Mouse (Mus musculus) left cerebral cortex, postnatal 25 days (tissue): ENCODE results near the gene Zdhhc6. TPM values are rescaled to one million over a fixed set of nuclear protein-coding genes. Genes with fewer than 3 reads are reported as not detected.

Experiments
- DNase-seq, 2 experiments: peaks; one replicate each; pipeline ENCODE4 v3.0.0; 2022; ENCODE audit warnings: low spot score in 2 of 2, mixed read lengths in 1 of 2
- intact Hi-C: fragments of 180-260 bp; cut with DNase I; formaldehyde crosslinking; loops from one replicate; pipeline ENCODE4 v1.15.1; 2025
- total RNA-seq, 2 experiments: library from RNA; stranded (reverse); gene quantifications; 2 replicates each; pipeline ENCODE4 v1.2.3; 2021

Zdhhc6 gene
- total RNA-seq, 2 experiments from 2014 or later = 28.4 to 30.7 TPM

DNA sequence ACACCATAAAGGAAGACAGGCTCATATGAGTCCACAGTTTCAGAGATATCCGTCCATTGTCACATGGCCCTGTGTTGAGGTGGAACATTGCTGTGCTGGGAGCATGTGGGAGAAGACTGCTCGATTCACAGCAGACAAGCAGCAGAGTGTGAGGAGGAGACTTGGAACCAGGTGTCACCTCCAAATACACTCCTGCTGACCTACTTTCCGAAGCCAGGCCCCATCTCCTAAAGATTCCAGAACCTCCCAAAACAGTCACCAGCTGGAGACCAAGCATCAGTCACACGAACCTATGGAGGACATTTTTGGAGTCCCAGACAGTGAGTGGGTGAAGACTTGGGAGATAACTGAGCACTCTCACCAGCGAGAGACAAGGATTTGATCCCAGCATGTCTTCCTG is 79.3 kb downstream of the Zdhhc6 start:
- intact Hi-C loops = no loop called here

DNA sequence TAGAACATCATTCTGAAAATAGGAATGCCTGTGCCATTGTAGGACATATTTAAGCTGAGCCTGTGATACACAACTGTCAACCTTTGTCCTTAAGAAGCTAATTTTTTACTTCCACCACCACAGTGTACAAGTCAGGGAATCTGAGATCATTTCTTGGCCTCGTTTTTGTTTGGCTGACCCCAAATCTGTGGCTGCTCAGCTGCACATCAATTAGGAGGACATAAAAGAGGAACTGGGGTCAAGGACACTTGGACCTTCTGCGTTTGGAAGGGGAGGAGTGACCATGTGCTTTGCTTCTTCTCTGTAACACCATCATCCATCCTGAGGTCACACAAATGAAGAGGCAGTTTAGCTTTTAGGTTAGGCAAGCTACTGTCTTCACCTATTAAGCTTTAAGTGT is 79.8 kb downstream of the Zdhhc6 start:
- no peak for DNase-seq
- intact Hi-C loops = no loop called here

More for the DNA sequence above, 79.3 kb downstream of the Zdhhc6 start:
- peak in 1 of 2 experiments; percentile 87 for DNase-seq

DNA sequence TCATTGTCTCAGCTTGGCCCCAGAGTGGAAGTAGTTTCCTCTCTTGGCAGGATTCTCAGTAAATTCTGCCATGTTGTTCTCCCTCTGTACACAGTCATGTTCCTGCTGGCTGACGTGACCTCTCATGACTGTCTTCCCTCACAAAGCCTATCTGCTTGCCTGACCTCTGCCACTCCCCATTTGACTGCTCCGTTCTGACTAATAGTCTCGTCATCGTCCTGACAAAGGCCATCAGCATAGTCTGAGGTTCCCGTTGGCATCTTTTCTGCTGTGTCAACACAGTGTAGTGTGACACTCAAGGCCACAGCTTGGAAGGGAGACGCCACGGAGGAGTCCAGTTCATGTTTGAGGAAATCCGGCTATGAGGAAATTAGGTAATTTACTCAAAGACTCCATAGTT is 83.7 kb downstream of the Zdhhc6 start:
- DNase-seq = no peak
- intact Hi-C loops = no loop called here

DNA sequence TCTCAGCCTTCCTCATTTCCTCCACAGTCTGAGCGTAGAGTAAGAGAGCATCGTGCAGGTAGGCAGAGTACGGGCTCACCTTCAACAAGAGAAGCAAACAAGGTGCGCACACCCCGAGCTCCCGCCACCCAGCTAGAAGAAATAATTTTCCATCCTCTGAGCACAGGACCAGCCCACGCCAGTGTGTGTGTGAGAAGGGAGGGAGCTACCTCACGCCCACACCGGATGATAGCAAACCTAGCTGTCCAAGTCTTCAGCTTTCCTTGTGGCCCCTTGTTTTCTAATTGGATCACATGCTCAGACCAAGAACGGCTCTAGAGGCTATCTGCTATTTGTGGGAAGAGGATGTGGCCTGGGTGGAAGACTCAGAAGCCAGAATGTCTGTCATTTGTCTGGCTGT is 84.8 kb downstream of the Zdhhc6 start:
- intact Hi-C loops = no loop called here
- DNase-seq = peak; percentile 31 to 71

DNA sequence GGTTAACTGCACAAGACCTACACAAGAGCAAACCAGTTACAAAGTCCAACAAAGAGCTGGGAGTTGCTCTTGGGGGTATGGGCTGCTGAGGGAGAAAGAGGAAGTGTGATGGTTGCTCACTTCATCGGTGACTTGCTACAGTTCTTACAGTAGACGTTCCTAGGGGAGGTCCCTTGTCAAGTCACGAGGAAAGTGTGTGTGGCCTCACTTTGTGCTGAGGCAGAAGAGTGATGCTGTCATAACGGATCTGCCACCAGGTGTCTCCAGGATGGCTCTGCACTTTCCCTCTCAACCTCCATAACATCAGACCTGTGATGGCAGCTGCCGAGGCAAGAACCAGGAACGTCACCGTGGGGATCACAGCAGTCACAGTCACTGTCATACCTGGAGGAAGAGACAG is 88.7 kb downstream of the Zdhhc6 start:
- no peak for DNase-seq
- intact Hi-C loops = no loop called here

DNA sequence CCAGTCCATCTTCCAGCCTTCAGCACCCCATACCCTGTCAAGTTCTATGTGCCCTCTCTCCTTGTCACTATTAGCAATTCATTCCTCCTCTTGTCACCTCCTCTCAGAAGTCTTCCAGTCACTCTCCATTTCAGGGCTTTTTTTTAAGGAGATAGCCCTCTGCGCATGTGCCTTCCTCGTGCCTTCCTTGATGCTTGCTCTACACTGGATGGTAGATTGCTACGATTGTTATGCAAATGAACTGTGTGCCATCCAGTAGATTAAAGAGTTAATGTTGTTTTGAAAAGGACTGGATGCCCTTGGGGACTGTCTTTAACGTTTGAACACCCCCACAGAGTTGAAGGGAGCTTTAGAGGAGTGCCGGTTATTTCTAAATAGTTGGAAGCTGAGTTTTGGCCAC is 89.2 kb downstream of the Zdhhc6 start:
- no peak for DNase-seq
- intact Hi-C loops = no loop called here

DNA sequence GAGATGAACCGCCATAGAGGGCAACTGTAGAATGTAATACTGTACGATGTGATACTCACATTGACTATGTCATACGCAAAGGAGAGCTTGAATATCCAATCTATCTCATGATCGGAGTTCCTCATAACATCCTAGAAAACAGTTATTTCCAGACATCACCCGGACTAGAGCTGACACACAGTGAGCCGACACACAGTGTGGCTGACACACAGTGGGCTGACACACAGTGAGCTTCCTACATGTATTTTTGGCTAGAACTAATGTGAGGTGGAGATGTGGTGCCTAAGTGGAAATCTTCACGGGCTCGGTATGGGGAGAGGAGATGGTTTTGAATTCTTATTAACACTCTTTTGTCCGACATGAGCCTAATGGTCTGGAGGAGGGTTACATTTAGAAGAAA is 93.6 kb downstream of the Zdhhc6 start:
- intact Hi-C loops = no loop called here
- no peak for DNase-seq

Other genes starting within 250 kb of the Zdhhc6 start
- 10 to 100 TPM; 47.2 to 52.6 TPM for gene Gpam, start 188.8 kb downstream of the Zdhhc6 start, total RNA-seq
- not detected for gene Tectb, start 135.3 kb downstream of the Zdhhc6 start, total RNA-seq
- 1 to 10 TPM; 2.8 to 3.2 TPM for gene Gucy2g, start 74.8 kb downstream of the Zdhhc6 start, total RNA-seq
- 10 to 100 TPM; 42.9 to 47.9 TPM for gene Acsl5, start 64.1 kb downstream of the Zdhhc6 start, total RNA-seq
- gene Vti1a, start 263 bp upstream of the Zdhhc6 start, total RNA-seq = 10 to 100 TPM; 61.6 to 63.4 TPM